Mouse (Mus musculus) liver, postnatal 0 days (tissue): ENCODE results near the gene Derl3. TPM values are rescaled to one million over a fixed set of nuclear protein-coding genes. Genes with fewer than 3 reads are reported as not detected.
"Not testable (repeated sequence)": the region's sequence is repeated elsewhere in the genome, so short reads cannot be mapped to it uniquely, and the experiment has no call there.

Experiments
- ATAC-seq: fragments of 200-750 bp; cut with Nextera tagmentation; 2 replicates; pipeline ENCODE4 v1.8.0; 2017; ENCODE audit warnings: mild to moderate bottlenecking, moderate library complexity
- DNase-seq: peaks from one replicate; pipeline ENCODE4 v3.0.0-alpha.2; 2016
- H3K27ac ChIP-seq: fragments of 300-500 bp; sonication (generic); 2 replicates; pipeline ENCODE4 v1.5.1; 2014; ENCODE audit warnings: antibody characterized with exemption, moderate library complexity, mild to moderate bottlenecking, low read depth
- H3K27me3 ChIP-seq: fragments of 300-500 bp; sonication (generic); 2 replicates; pipeline ENCODE4 v1.6.1; 2014; ENCODE audit warnings: low read length, control low read depth, mixed read lengths; ENCODE audit not compliant: insufficient read depth
- H3K36me3 ChIP-seq: fragments of 300-500 bp; sonication (generic); replicated peaks from 2 replicates; pipeline ENCODE4 v1.6.1; 2014; ENCODE audit warnings: mild to moderate bottlenecking, control low read depth, low read length, moderate library complexity, mixed read lengths; ENCODE audit not compliant: insufficient read depth
- H3K4me1 ChIP-seq: fragments of 300-500 bp; sonication (generic); 2 replicates; pipeline ENCODE4 v1.6.1; 2014; ENCODE audit warnings: antibody characterized with exemption, mild to moderate bottlenecking, control low read depth; ENCODE audit not compliant: insufficient read depth
- H3K4me2 ChIP-seq: fragments of 300-500 bp; sonication (generic); 2 replicates; pipeline ENCODE4 v1.6.1; 2014; ENCODE audit warnings: low read depth, mild to moderate bottlenecking, low read length, moderate library complexity, mixed read lengths
- H3K4me3 ChIP-seq: fragments of 300-500 bp; sonication (generic); 2 replicates; pipeline ENCODE4 v1.5.1; 2014; ENCODE audit warnings: low read depth, low read length
- H3K9ac ChIP-seq: fragments of 300-500 bp; sonication (generic); replicated peaks from 2 replicates; pipeline ENCODE4 v1.6.1; 2014; ENCODE audit warnings: mild to moderate bottlenecking, moderate library complexity
- H3K9me3 ChIP-seq: fragments of 300-500 bp; sonication (generic); 2 replicates; pipeline ENCODE4 v1.6.1; 2016; ENCODE audit warnings: mild to moderate bottlenecking, control low read depth, low read length, mixed read lengths
- CTCF ChIP-seq: sonication (generic); IDR thresholded peaks from 2 replicates; pipeline ENCODE4 v1.5.1; 2016; ENCODE audit warnings: antibody characterized with exemption, low read depth
- EP300 ChIP-seq: IDR thresholded peaks from 2 replicates; pipeline ENCODE4 v1.6.1; 2016; ENCODE audit warnings: antibody characterized with exemption, low read depth, mild to moderate bottlenecking
- whole genome bisulfite sequencing: fragments of 180-500 bp; shearing (Covaris S2); extraction: QIAGEN DNeasy Blood & Tissue Kit; methylation state at CpG from one replicate; pipeline ENCODE4 v1.1.7; 2014; ENCODE audit not compliant: insufficient replicate concordance; 5-methylcytosine and 5-hydroxymethylcytosine counted together
- polyA plus RNA-seq: library from polyadenylated mRNA; unstranded; fragments of >200 nt; fragmentation: Nextera tagmentation; extraction: Ambion mirVana; gene quantifications from 2 replicates; pipeline ENCODE4 v1.2.1, GENCODE M21; 2015

The Derl3 gene
- polyA plus RNA-seq, 1 experiment from 2014 or later = 0.52 TPM

DNA sequence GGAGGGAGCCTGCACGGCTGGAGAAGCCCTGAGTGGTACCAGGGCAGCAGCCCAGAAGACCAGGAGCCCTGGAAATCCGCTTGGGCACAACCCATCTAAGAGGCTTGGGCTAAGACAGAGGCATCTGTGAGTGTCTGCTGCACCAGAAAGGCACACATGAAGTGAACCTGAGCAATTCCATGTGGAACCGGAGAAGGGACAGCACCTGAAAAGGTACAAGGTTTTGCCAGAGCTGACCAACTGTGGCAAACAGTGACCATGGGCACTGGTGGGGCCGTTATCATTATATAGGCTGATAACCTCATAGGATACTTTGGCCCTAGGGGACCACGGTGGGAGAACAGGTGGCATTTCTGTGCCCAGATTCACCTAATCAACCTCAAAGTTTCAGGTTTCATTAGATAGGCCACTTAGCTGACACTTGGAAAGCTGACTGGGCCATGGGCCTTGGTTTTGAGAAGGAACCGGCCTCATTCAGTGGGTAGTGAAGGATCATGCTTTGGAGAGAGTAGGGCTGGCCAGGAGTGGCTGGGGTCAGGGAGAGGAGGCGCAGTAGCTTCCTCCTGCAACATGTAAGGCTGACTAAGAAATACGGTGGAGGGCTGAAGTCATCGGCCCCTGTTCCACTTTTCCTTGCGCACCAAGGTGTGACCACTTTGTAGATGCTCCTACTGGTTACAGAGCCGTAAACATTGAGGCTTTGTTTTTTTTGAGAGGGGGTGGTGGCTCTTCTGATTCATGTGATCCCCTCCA is 36.9 kb upstream of the Derl3 start:
- H3K4me3 ChIP-seq = no peak overlapping the region
- no peak overlapping the region for H3K27ac ChIP-seq
- no peak overlapping the region for H3K4me2 ChIP-seq
- no peaks in the 10 kb centered on the region for H3K9me3 ChIP-seq
- TF ChIP-seq CTCF (no peak), EP300 (no peak)
- DNase-seq = no peak
- ATAC-seq = no peak
- H3K27me3 ChIP-seq = no peaks in the 10 kb centered on the region
- WGBS = 84% methylated on average over 11 of the region's 11 CpGs
- H3K36me3 ChIP-seq = peaks cover 14% of the 10 kb centered on the region
- H3K9ac ChIP-seq = no peak overlapping the region
- peaks cover 29% of the 10 kb centered on the region for H3K4me1 ChIP-seq

- Histone ChIP-seq H3K27me3 (no peaks in the 10 kb centered on the region), H3K9me3 (no peaks in the 10 kb centered on the region), H3K27ac (no peak overlapping the region), H3K4me3 (no peak overlapping the region), H3K36me3 (peaks cover 14% of the 10 kb centered on the region), H3K4me2 (no peak overlapping the region), H3K4me1 (peaks cover 30% of the 10 kb centered on the region), H3K9ac (no peak overlapping the region)
- TF ChIP-seq EP300 (no peak), CTCF (no peak)
- ATAC-seq (no peak), DNase-seq (no peak)
- WGBS = 67% methylated on average over 3 of the region's 3 CpGs
Observed at GRCm38 (mm10) chr10:75856976-75857375, 36.2 kb upstream of the Derl3 start.

GRCm38 (mm10) chr10:75857598-75857997 is 35.6 kb upstream of the Derl3 start:
- ATAC-seq (no peak), DNase-seq (no peak)
- TF ChIP-seq EP300 (no peak), CTCF (no peak)
- Histone ChIP-seq H3K9me3 (no peaks in the 10 kb centered on the region), H3K27ac (no peak overlapping the region), H3K4me2 (no peak overlapping the region), H3K9ac (no peak overlapping the region), H3K4me3 (no peak overlapping the region), H3K27me3 (no peaks in the 10 kb centered on the region), H3K4me1 (peaks cover 30% of the 10 kb centered on the region), H3K36me3 (peaks cover 14% of the 10 kb centered on the region)
- 80% methylated on average over 4 of the region's 4 CpGs for WGBS

DNA sequence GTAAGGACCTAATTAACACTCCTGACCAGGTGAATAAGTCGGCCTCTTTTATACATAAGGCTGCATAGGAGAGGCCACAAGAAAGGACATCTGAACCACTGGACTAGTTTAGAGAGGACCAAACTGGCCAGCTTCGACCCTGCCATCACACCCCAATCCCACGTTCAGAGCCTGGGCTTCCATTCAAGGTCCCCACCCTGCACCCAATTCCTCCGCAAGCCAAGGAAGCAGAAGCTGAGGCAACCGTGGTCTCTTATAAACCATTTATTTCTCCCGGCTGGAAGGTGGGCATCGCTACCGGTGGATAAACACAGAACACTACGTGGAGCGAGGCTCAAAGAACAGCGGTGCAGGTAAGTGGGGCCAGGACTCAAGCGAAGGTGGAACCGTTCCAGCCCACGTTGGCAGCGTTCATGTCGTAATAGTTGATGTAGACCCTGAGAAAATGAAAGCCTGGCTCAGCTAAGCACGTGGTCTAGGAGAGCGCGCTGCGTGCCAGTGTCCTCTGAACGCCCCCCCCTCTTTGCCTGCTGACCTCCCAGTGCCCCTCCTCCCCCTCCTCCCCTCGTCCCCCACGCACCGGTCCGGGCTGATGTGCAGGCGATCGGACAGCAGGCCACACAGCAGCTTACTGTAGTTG is 34.0 kb upstream of the Derl3 start:
- ATAC-seq = peak; percentile 50
- Histone ChIP-seq H3K9ac (peak overlapping the region; percentile 79), H3K27me3 (no peaks in the 10 kb centered on the region), H3K4me2 (peak overlapping the region; percentile 84), H3K4me3 (peak overlapping the region; percentile 67), H3K4me1 (peaks cover 30% of the 10 kb centered on the region), H3K36me3 (peaks cover 14% of the 10 kb centered on the region), H3K9me3 (no peaks in the 10 kb centered on the region), H3K27ac (peak overlapping the region; percentile 95)
- peak; percentile 59 for DNase-seq
- TF ChIP-seq EP300 = no peak
- TF ChIP-seq CTCF = no peak
- 4% methylated on average over 27 of the region's 27 CpGs for WGBS

DNA sequence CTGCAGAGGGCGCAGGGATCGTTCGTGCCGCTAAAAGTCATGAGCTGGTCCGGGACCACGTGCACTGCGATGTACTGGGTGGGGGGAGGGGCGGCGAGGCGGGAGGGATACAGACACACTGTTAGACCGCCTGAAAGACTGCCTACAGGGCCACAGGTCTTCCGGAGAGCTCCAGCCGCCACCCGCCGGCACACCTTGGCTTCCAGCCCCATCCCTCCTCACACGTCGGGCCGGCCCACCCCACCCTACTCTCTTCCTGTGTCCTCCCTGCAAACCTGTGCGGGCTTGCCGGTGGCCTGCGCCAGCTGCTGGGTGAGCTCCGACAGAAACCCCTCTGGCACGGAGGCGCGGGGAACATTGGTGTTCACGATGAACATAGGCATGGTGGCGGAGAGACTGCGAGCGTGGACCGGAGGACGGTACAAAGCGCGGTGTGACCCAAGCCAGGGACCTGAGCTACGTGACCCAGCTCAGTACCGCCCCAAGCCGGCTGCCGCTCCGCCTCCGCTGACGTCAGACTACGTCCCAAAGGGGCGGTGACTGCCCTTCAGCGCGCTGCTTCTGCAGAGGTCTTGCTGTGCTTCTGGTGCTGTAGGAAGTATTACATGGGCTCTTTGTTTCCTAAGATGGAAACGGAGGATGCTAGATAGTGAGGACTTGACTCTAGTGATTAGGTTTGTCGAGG is 33.3 kb upstream of the Derl3 start, which contains the start of gene Mif:
Gene Mif, minus strand, starts transcription at position 455 of the 685 bp plus-strand sequence.
- Histone ChIP-seq H3K4me3 (peak within 1 kb of the TSS; percentile 67), H3K27ac (peak within 1 kb of the TSS; percentile 95), H3K9ac (peak within 1 kb of the TSS; percentile 79), H3K4me2 (peak within 1 kb of the TSS; percentile 84), H3K4me1 (peaks cover 30% of the 10 kb centered on the region), H3K36me3 (peaks cover 14% of the 10 kb centered on the region)
- not testable (repeated sequence) for H3K9me3 ChIP-seq, H3K27me3 ChIP-seq
- peak; percentile 95 for DNase-seq
- WGBS = under 1% methylated on average over 34 of the region's 46 CpGs
- ATAC-seq = peak; percentile 95

DNA sequence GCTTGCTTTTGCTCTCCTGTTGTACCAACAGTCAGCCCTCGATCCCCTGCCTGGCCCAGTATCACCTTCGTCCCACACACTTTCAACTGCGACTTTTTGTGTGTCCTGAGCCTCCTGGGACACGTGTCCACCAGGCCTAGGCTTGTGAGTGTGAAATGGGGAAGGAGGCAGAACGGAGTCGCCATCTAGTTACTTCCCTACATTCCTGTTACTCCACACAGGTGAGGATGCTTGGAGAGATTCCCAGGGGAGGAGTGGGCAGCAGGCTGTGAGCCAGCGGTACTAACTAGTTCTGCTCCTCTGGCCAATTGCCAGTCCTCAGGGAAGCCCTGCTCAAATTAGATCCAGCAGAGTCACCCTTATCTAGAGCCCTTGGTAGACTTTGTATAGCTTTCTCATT is 32.5 kb upstream of the Derl3 start:
- no peak overlapping the region for H3K27ac ChIP-seq
- no peak for ATAC-seq

More for the DNA sequence above, 32.5 kb upstream of the Derl3 start:
- Histone ChIP-seq H3K4me2 (no peak overlapping the region; the same call in 1 of the 2 replicates), H3K27me3 (no peaks in the 10 kb centered on the region), H3K4me1 (peaks cover 30% of the 10 kb centered on the region), H3K9ac (no peak overlapping the region), H3K9me3 (no peaks in the 10 kb centered on the region), H3K36me3 (peaks cover 14% of the 10 kb centered on the region), H3K4me3 (no peak overlapping the region)
- 41% methylated on average over 7 of the region's 7 CpGs for WGBS
- TF ChIP-seq CTCF = no peak
- no peak for TF ChIP-seq EP300
- no peak for DNase-seq
